16 mouse cellular contexts compared by ENCODE assay signal in the genomic region with DNA sequence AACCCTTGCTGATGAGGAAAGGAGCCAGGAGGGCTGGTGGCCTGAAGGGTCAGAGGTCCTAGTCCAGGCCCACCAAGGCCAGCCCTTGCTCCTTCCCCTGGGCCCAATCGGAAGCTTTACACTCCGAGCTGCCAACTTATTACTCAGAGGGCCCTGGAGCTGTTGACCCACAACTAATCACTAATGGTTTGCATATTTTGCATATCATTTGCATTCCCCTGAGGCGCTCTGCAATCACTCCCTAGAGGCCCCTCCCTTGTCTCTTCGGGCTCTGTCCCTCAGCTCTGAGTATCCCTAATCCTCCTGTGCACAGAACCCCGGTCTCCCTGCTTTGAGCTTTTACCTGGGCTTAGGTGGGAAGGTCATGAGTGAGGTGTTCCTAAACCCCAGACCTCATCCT. TPM values are rescaled to one million over a fixed set of nuclear protein-coding genes. Genes with fewer than 3 reads are reported as not detected.
DNase-seq lines count a peak whose midpoint lies in the region; ATAC-seq and TF ChIP-seq lines count a peak whose summit lies in the region.
"Had no signal": no experiment of that assay in that cellular context is flagged by ENCODE, and none has a peak within 500 bp of the region (broad histone marks: within the 10 kb centered on the region; RNA-seq: fewer than 3 reads in every experiment).

No protein-coding gene starts in this region.

- peaks cover 4% of the 10 kb centered on the region for H3K27me3 ChIP-seq in neural tube, embryonic 12.5 days (replicated peaks)
- peaks cover 5% of the 10 kb centered on the region; the same call in 1 of the 2 replicates for H3K27me3 ChIP-seq in neural tube, embryonic 15.5 days (replicated peaks)
- peaks cover 34% of the 10 kb centered on the region for H3K27me3 ChIP-seq in forebrain, embryonic 12.5 days
- no peaks in the 10 kb centered on the region for H3K27me3 ChIP-seq in hindbrain, embryonic 14.5 days (ENCODE audit: control insufficient read depth, insufficient read depth, low read length)
- H3K27me3 ChIP-seq in splenic B cell, adult 2 months (ENCODE audit: control insufficient read depth, insufficient read depth, low read length, poor library complexity, severe bottlenecking) = no peaks in the 10 kb centered on the region; the same call in 1 of the 2 replicates
- H3K27me3 ChIP-seq in heart, embryonic 10.5 days (ENCODE audit: insufficient read depth, poor library complexity, severe bottlenecking) = peaks cover 39% of the 10 kb centered on the region
- H3K27me3 ChIP-seq in kidney, adult 2 months (replicated peaks; ENCODE audit: control insufficient read depth, insufficient read depth, low read length) = no peaks in the 10 kb centered on the region
- H3K27me3 ChIP-seq: intestine, embryonic 15.5 days had no signal

- H3K4me3 ChIP-seq in neural tube, embryonic 12.5 days = no peak overlapping the region
- H3K4me3 ChIP-seq in neural tube, embryonic 15.5 days (replicated peaks) = no peak overlapping the region
- no peak overlapping the region for H3K4me3 ChIP-seq in forebrain, embryonic 12.5 days (replicated peaks)
- H3K4me3 ChIP-seq in hindbrain, embryonic 14.5 days (replicated peaks; ENCODE audit: low read length) = no peak overlapping the region
- H3K4me3 ChIP-seq in heart, embryonic 10.5 days = no peak overlapping the region
- no peak overlapping the region for H3K4me3 ChIP-seq in kidney, adult 2 months (ENCODE audit: insufficient read depth, low read depth, low read length)
- H3K4me3 ChIP-seq: erythroblast, embryonic 14.5 days; gastrocnemius, adult 2 months; intestine, embryonic 15.5 days; limb, embryonic 15.5 days; myocyte had no signal

- 3% methylated on average over 5 of the region's 5 CpGs for WGBS in neural tube, embryonic 12.5 days
- WGBS in neural tube, embryonic 15.5 days = 7% methylated on average over 5 of the region's 5 CpGs
- WGBS in forebrain, embryonic 12.5 days = 5% methylated on average over 5 of the region's 5 CpGs
- 4% methylated on average over 5 of the region's 5 CpGs for whole genome bisulfite sequencing in hindbrain, embryonic 14.5 days
- 21% methylated on average over 5 of the region's 5 CpGs for WGBS in heart, embryonic 10.5 days
- WGBS in kidney, adult 2 months = 45% methylated on average over 5 of the region's 5 CpGs

- no peaks in the 10 kb centered on the region for H3K9me3 ChIP-seq in neural tube, embryonic 12.5 days
- H3K9me3 ChIP-seq in neural tube, embryonic 15.5 days (replicated peaks) = no peaks in the 10 kb centered on the region
- H3K9me3 ChIP-seq in forebrain, embryonic 12.5 days = no peaks in the 10 kb centered on the region
- no peaks in the 10 kb centered on the region for H3K9me3 ChIP-seq in hindbrain, embryonic 14.5 days (ENCODE audit: control insufficient read depth, low read length)
- no peaks in the 10 kb centered on the region for H3K9me3 ChIP-seq in heart, embryonic 10.5 days
- H3K9me3 ChIP-seq: intestine, embryonic 15.5 days; limb, embryonic 15.5 days had no signal

- no peaks in the 10 kb centered on the region for H3K36me3 ChIP-seq in neural tube, embryonic 12.5 days
- H3K36me3 ChIP-seq in neural tube, embryonic 15.5 days = no peaks in the 10 kb centered on the region
- H3K36me3 ChIP-seq in forebrain, embryonic 12.5 days (replicated peaks) = no peaks in the 10 kb centered on the region
- H3K36me3 ChIP-seq in hindbrain, embryonic 14.5 days (replicated peaks; ENCODE audit: control insufficient read depth, insufficient read depth) = no peaks in the 10 kb centered on the region
- no peaks in the 10 kb centered on the region for H3K36me3 ChIP-seq in splenic B cell, adult 2 months (ENCODE audit: control insufficient read depth, insufficient read depth, low read length, poor library complexity, severe bottlenecking)
- H3K36me3 ChIP-seq in heart, embryonic 10.5 days = no peaks in the 10 kb centered on the region
- H3K36me3 ChIP-seq in kidney, adult 2 months (ENCODE audit: control insufficient read depth, insufficient read depth, low read length) = no peaks in the 10 kb centered on the region
- H3K36me3 ChIP-seq: intestine, embryonic 15.5 days; limb, embryonic 15.5 days had no signal

- TF ChIP-seq POLR2A in kidney, adult 2 months (IDR thresholded peaks at IDR 0.05; ENCODE audit: low read depth, low read length) = no peak

- no peak for DNase-seq in hindbrain, embryonic 14.5 days (ENCODE audit: low spot score)
- peak; percentile 39 for DNase-seq in splenic B cell, adult 2 months (ENCODE audit: low read depth, low spot score)
- no peak for DNase-seq in heart, embryonic 10.5 days (ENCODE audit: low spot score)
- DNase-seq in kidney, adult 2 months = no peak
- DNase-seq: cerebellum, adult 8-10 months; embryo, embryonic 11 days; gastrocnemius, adult 2 months; heart, postnatal 14 days; lung, adult 2 months had no signal

- ATAC-seq in neural tube, embryonic 12.5 days (ENCODE audit: low FRiP score, low read depth) = 0 out of 2 replicates have a peak, but pooled peaks have one; percentile 31
- ATAC-seq in neural tube, embryonic 15.5 days (ENCODE audit: low FRiP score) = no peak
- ATAC-seq in forebrain, embryonic 12.5 days (ENCODE audit: low FRiP score) = peak; percentile 57; the same call in 1 of the 2 replicates
- ATAC-seq in hindbrain, embryonic 14.5 days (ENCODE audit: low FRiP score) = peak; percentile 14; the same call in 1 of the 2 replicates
- ATAC-seq: intestine, embryonic 15.5 days had no signal

- no peak for TF ChIP-seq CTCF in kidney, adult 2 months (conservative IDR thresholded peaks at IDR 0.05; ENCODE audit: insufficient read depth, insufficient read length, low read depth, low read length)

- H3K9ac ChIP-seq in neural tube, embryonic 12.5 days = no peak overlapping the region
- no peak overlapping the region for H3K9ac ChIP-seq in neural tube, embryonic 15.5 days (replicated peaks)
- H3K9ac ChIP-seq in forebrain, embryonic 12.5 days = 0 out of 2 replicates have a peak overlapping the region, but pooled peaks have one; percentile 33
- H3K9ac ChIP-seq in hindbrain, embryonic 14.5 days = no peak overlapping the region
- H3K9ac ChIP-seq: intestine, embryonic 15.5 days; limb, embryonic 15.5 days had no signal

- H3K4me2 ChIP-seq in neural tube, embryonic 12.5 days (replicated peaks) = peak overlapping the region; percentile 33
- H3K4me2 ChIP-seq in neural tube, embryonic 15.5 days = no peak overlapping the region
- peak overlapping the region; percentile 21; the same call in 1 of the 2 replicates for H3K4me2 ChIP-seq in forebrain, embryonic 12.5 days
- no peak overlapping the region for H3K4me2 ChIP-seq in hindbrain, embryonic 14.5 days (replicated peaks)
- H3K4me2 ChIP-seq: intestine, embryonic 15.5 days; limb, embryonic 15.5 days had no signal

- H3K27ac ChIP-seq in neural tube, embryonic 12.5 days = no peak overlapping the region
- no peak overlapping the region for H3K27ac ChIP-seq in neural tube, embryonic 15.5 days (replicated peaks)
- 0 out of 2 replicates have a peak overlapping the region, but pooled peaks have one; percentile 31 for H3K27ac ChIP-seq in forebrain, embryonic 12.5 days
- no peak overlapping the region for H3K27ac ChIP-seq in hindbrain, embryonic 14.5 days
- no peak overlapping the region for H3K27ac ChIP-seq in heart, embryonic 10.5 days
- H3K27ac ChIP-seq in kidney, adult 2 months (ENCODE audit: insufficient read depth, low read depth, low read length) = no peak overlapping the region
- H3K27ac ChIP-seq: gastrocnemius, adult 2 months; intestine, embryonic 15.5 days; limb, embryonic 15.5 days had no signal

- H3K4me1 ChIP-seq in neural tube, embryonic 12.5 days = peaks cover 33% of the 10 kb centered on the region
- H3K4me1 ChIP-seq in neural tube, embryonic 15.5 days = peaks cover 38% of the 10 kb centered on the region
- peaks cover 34% of the 10 kb centered on the region for H3K4me1 ChIP-seq in forebrain, embryonic 12.5 days
- peaks cover 29% of the 10 kb centered on the region for H3K4me1 ChIP-seq in hindbrain, embryonic 14.5 days (replicated peaks; ENCODE audit: control insufficient read depth, insufficient read depth, low read length)
- peaks cover 36% of the 10 kb centered on the region for H3K4me1 ChIP-seq in heart, embryonic 10.5 days
- peaks cover 3% of the 10 kb centered on the region; the same call in 1 of the 2 replicates for H3K4me1 ChIP-seq in kidney, adult 2 months (ENCODE audit: control insufficient read depth, insufficient read depth, low read length)

RNA-seq across cellular contexts. Expression of gene Mdga1, which starts 4.4 kb away (rescaled TPM):
- polyA plus RNA-seq in neural tube, embryonic 12.5 days (2016; fragmentation: Nextera tagmentation; extraction: Ambion mirVana) = 7.0 and 8.4 TPM in 2 replicates
- polyA plus RNA-seq in neural tube, embryonic 15.5 days (2015; fragmentation: Nextera tagmentation; extraction: Ambion mirVana) = 7.1 and 10.9 TPM in 2 replicates
- polyA plus RNA-seq in forebrain, embryonic 12.5 days (2016; fragmentation: Nextera tagmentation; extraction: Ambion mirVana) = 8.8 and 9.0 TPM in 2 replicates
- 17.0 and 17.6 TPM in 2 replicates for polyA plus RNA-seq in hindbrain, embryonic 14.5 days (2014; fragmentation: Nextera tagmentation; extraction: Ambion mirVana)
- polyA plus RNA-seq in heart, embryonic 10.5 days (2016; fragmentation: Nextera tagmentation; extraction: Ambion mirVana) = 1.7 and 3.5 TPM in 2 replicates
- polyA plus RNA-seq in kidney, adult 2 months (2012; rRNA removed) = 0.50 and 1.3 TPM in 2 replicates

RNA-seq across cellular contexts. Expression of gene Zfand3, which starts 39.0 kb away (rescaled TPM):
- 88.4 and 94.2 TPM in 2 replicates for polyA plus RNA-seq in neural tube, embryonic 12.5 days (2016; fragmentation: Nextera tagmentation; extraction: Ambion mirVana)
- 55.6 and 62.0 TPM in 2 replicates for polyA plus RNA-seq in neural tube, embryonic 15.5 days (2015; fragmentation: Nextera tagmentation; extraction: Ambion mirVana)
- polyA plus RNA-seq in forebrain, embryonic 12.5 days (2016; fragmentation: Nextera tagmentation; extraction: Ambion mirVana) = 77.3 and 83.5 TPM in 2 replicates
- 40.4 and 43.2 TPM in 2 replicates for polyA plus RNA-seq in hindbrain, embryonic 14.5 days (2014; fragmentation: Nextera tagmentation; extraction: Ambion mirVana)
- polyA plus RNA-seq in heart, embryonic 10.5 days (2016; fragmentation: Nextera tagmentation; extraction: Ambion mirVana) = 54.2 and 54.7 TPM in 2 replicates
- polyA plus RNA-seq in kidney, adult 2 months (2012; rRNA removed) = 103 and 111 TPM in 2 replicates

Comparison
In these comparisons a context has a peak if more than half of its experiments do, and no peak if none do; other contexts are left out.
1. H3K4me2 ChIP-seq: peak in neural tube, embryonic 12.5 days (single experiment) and forebrain, embryonic 12.5 days (single experiment); none in neural tube, embryonic 15.5 days (single experiment) and hindbrain, embryonic 14.5 days (single experiment).